11 mouse cellular contexts compared by ENCODE assay signal in genomic region chr11:34072309-34072708, GRCm38 (mm10). TPM values are rescaled to one million over a fixed set of nuclear protein-coding genes. Genes with fewer than 3 reads are reported as not detected.
DNase-seq lines count a peak whose midpoint lies in the region; ATAC-seq and TF ChIP-seq lines count a peak whose summit lies in the region.
"Had no signal": no experiment of that assay in that cellular context is flagged by ENCODE, and none has a peak within 500 bp of the region (broad histone marks: within the 10 kb centered on the region; RNA-seq: fewer than 3 reads in every experiment).

No protein-coding gene starts in this region.

- peak; percentile 80 to 84 for ATAC-seq in hematopoietic stem cell, adult 5-6 weeks (replicated peaks in 1 of 2; ENCODE audit: insufficient read depth in 1 of 2, low FRiP score in 2 of 2, low TSS enrichment in 1 of 2, low read depth in 1 of 2, poor library complexity in 2 of 2, severe bottlenecking in 2 of 2)
- no peak for ATAC-seq in midbrain, embryonic 13.5 days
- ATAC-seq in midbrain, embryonic 14.5 days (ENCODE audit: low FRiP score, low TSS enrichment): no peak

- no peak overlapping the region for H3K27ac ChIP-seq in ES-E14 (ENCODE audit: insufficient read depth, low read depth, low read length, poor library complexity, severe bottlenecking)
- H3K27ac ChIP-seq in midbrain, embryonic 13.5 days: no peak overlapping the region
- no peak overlapping the region for H3K27ac ChIP-seq in midbrain, embryonic 14.5 days (replicated peaks; ENCODE audit: low read depth, low read length)
- H3K27ac ChIP-seq: layer of hippocampus, adult 2 months had no signal

- H3K4me3 ChIP-seq in ES-E14 (ENCODE audit: insufficient read depth in 1 of 2, low read depth in 1 of 2, low read length in 2 of 2, poor library complexity in 1 of 2, severe bottlenecking in 1 of 2): no peak overlapping the region
- no peak overlapping the region for H3K4me3 ChIP-seq in midbrain, embryonic 13.5 days (replicated peaks)
- H3K4me3 ChIP-seq in midbrain, embryonic 14.5 days (replicated peaks; ENCODE audit: low read depth, low read length): no peak overlapping the region
- H3K4me3 ChIP-seq: layer of hippocampus, adult 2 months had no signal

- H3K9me3 ChIP-seq in ES-E14 (ENCODE audit: control insufficient read depth, insufficient read depth, low read depth, low read length): no peaks in the 10 kb centered on the region
- H3K9me3 ChIP-seq in midbrain, embryonic 13.5 days: no peaks in the 10 kb centered on the region
- H3K9me3 ChIP-seq in midbrain, embryonic 14.5 days (ENCODE audit: control insufficient read depth, low read length): no peaks in the 10 kb centered on the region

- H3K27me3 ChIP-seq in midbrain, embryonic 13.5 days: 0 out of 2 replicates have a peak, but pooled peaks cover 5% of the 10 kb centered on the region
- no peaks in the 10 kb centered on the region for H3K27me3 ChIP-seq in midbrain, embryonic 14.5 days (ENCODE audit: control insufficient read depth, insufficient read depth, low read length)

- peaks cover 0 to 5% of the 10 kb centered on the region in 2 experiments; a peak in 1 of 4 replicates for H3K4me1 ChIP-seq in ES-E14 (ENCODE audit: control insufficient read depth in 2 of 2, insufficient read depth in 2 of 2, low read length in 2 of 2, poor library complexity in 1 of 2)
- no peaks in the 10 kb centered on the region for H3K4me1 ChIP-seq in midbrain, embryonic 13.5 days (replicated peaks)
- H3K4me1 ChIP-seq in midbrain, embryonic 14.5 days (ENCODE audit: control insufficient read depth, insufficient read depth, low read length): no peaks in the 10 kb centered on the region

- in situ Hi-C loops in ES-E14 (cut with MboI; ENCODE audit: low sequenced_read_pairs in 2 of 2, unreplicated experiment in 2 of 2): no loop called here

- WGBS in midbrain, embryonic 13.5 days: 79% methylated on average over 4 of the region's 4 CpGs
- 81% methylated on average over 4 of the region's 4 CpGs for WGBS in midbrain, embryonic 14.5 days

- H3K4me2 ChIP-seq in midbrain, embryonic 13.5 days (replicated peaks): no peak overlapping the region
- no peak overlapping the region for H3K4me2 ChIP-seq in midbrain, embryonic 14.5 days (ENCODE audit: low read length)

- H3K9ac ChIP-seq in ES-E14 (ENCODE audit: insufficient read depth, low read depth, low read length, poor library complexity, severe bottlenecking): no peak overlapping the region
- no peak overlapping the region for H3K9ac ChIP-seq in midbrain, embryonic 13.5 days (replicated peaks)
- H3K9ac ChIP-seq in midbrain, embryonic 14.5 days (replicated peaks; ENCODE audit: low read length): no peak overlapping the region

- H3K36me3 ChIP-seq in ES-E14 (ENCODE audit: control insufficient read depth, insufficient read depth, low read length, poor library complexity, severe bottlenecking): no peaks in the 10 kb centered on the region
- no peaks in the 10 kb centered on the region for H3K36me3 ChIP-seq in midbrain, embryonic 13.5 days
- no peaks in the 10 kb centered on the region for H3K36me3 ChIP-seq in midbrain, embryonic 14.5 days (ENCODE audit: control insufficient read depth, insufficient read depth, low read length)

- DNase-seq in embryo, embryonic 10 days (ENCODE audit: low spot score): peak; percentile 18
- DNase-seq in embryo, embryonic 9.5 days (ENCODE audit: extremely low spot score): no peak
- peak; percentile 25 for DNase-seq in ES-E14 (ENCODE audit: low read depth, low spot score)
- peak; percentile 26 to 27 for DNase-seq in lung, postnatal 4 days
- DNase-seq in adrenal gland, postnatal 36 days: no peak
- DNase-seq in midbrain, embryonic 14.5 days: no peak
- DNase-seq: thymus, postnatal 36 days had no signal

TF ChIP-seq in ES-E14, 5 proteins besides CTCF, POLR2A, EP300 and RAD21:
- no peak for TF ChIP-seq ZNF384 (IDR thresholded peaks at IDR 0.05; ENCODE audit: low read depth, low read length)
- TF ChIP-seq ZC3H11A (IDR thresholded peaks at IDR 0.05; ENCODE audit: borderline replicate concordance, low read depth, low read length): no peak
- no peak for TF ChIP-seq MAFK (IDR thresholded peaks at IDR 0.05; ENCODE audit: insufficient read depth, low read depth, low read length)
- no peak for TF ChIP-seq HCFC1 (IDR thresholded peaks at IDR 0.05; ENCODE audit: borderline replicate concordance, insufficient read depth, low read length)

RNA-seq across cellular contexts. Expression of gene Lcp2, which starts 25.6 kb away (rescaled TPM):
- total RNA-seq in ES-E14 (2012; rRNA removed): 0.09 TPM in 1 of 2 replicates, not detected in the other
- 57.2 and 60.3 TPM in 2 replicates for total RNA-seq in hematopoietic stem cell, adult 5-6 weeks (2017)
- 1 to 10 TPM; 2.2 to 2.5 TPM for total RNA-seq in adrenal gland, postnatal 36 days (2021)
- polyA plus RNA-seq in midbrain, embryonic 13.5 days (2015; fragmentation: Nextera tagmentation; extraction: Ambion mirVana): 1.2 and 1.5 TPM in 2 replicates
- polyA plus RNA-seq in midbrain, embryonic 14.5 days (2014; fragmentation: Nextera tagmentation; extraction: Ambion mirVana): 1.2 and 1.9 TPM in 2 replicates

RNA-seq across cellular contexts. Expression of gene 4930469K13Rik, which starts 26.0 kb away (rescaled TPM):
- not detected in 2 replicates for total RNA-seq in ES-E14 (2012; rRNA removed)
- not detected in 2 replicates for total RNA-seq in hematopoietic stem cell, adult 5-6 weeks (2017)
- not detected for total RNA-seq in adrenal gland, postnatal 36 days (2021)
- polyA plus RNA-seq in midbrain, embryonic 13.5 days (2015; fragmentation: Nextera tagmentation; extraction: Ambion mirVana): not detected in 2 replicates
- polyA plus RNA-seq in midbrain, embryonic 14.5 days (2014; fragmentation: Nextera tagmentation; extraction: Ambion mirVana): not detected in 2 replicates
- total RNA-seq: layer of hippocampus, adult 2 months had no signal
- polyA plus RNA-seq: cortical plate, adult 2 months had no signal

Comparison
In these comparisons a context has a peak if more than half of its experiments do, and no peak if none do; other contexts are left out.
1. DNase-seq: peak in embryo, embryonic 10 days (single experiment), ES-E14 (single experiment) and lung, postnatal 4 days (2 of 2); none in embryo, embryonic 9.5 days (single experiment), adrenal gland, postnatal 36 days (0 of 2) and midbrain, embryonic 14.5 days (single experiment).
2. ATAC-seq: peak in hematopoietic stem cell, adult 5-6 weeks (2 of 2); none in midbrain, embryonic 13.5 days (single experiment) and midbrain, embryonic 14.5 days (single experiment).
3. RNA of gene Lcp2, which starts 25.6 kb away (total RNA-seq): 57.2 to 60.3 TPM in hematopoietic stem cell, adult 5-6 weeks; 2.2 to 2.5 TPM in adrenal gland, postnatal 36 days and 0.09 TPM in ES-E14; every median in the first group is over 10 times any median in the second.